Mouse (Mus musculus): Measurements from ENCODE around the gene Vasp.

Gene Vasp

GRCm38 (mm10) chr7:19236411-19236810 is 35.2 kb downstream of the Vasp start:
- DNase-seq (ENCODE audit: low spot score), result no peak

- no peak for DNase-seq (ENCODE audit: low spot score)
Observed at GRCm38 (mm10) chr7:19235092-19235671, 36.4 kb downstream of the Vasp start.

- DNase-seq (ENCODE audit: low spot score), result no peak
Observed at GRCm38 (mm10) chr7:19234652-19235051, 37.0 kb downstream of the Vasp start.

- no peak for DNase-seq (ENCODE audit: low spot score)
Observed at GRCm38 (mm10) chr7:19231849-19232248, 39.8 kb downstream of the Vasp start.

- no peak for DNase-seq (ENCODE audit: low spot score)
Observed at GRCm38 (mm10) chr7:19230899-19231298, 40.7 kb downstream of the Vasp start.

GRCm38 (mm10) chr7:19230041-19230580 is 41.5 kb downstream of the Vasp start:
- DNase-seq (ENCODE audit: low spot score), result no peak

- DNase-seq (ENCODE audit: low spot score), result no peak
Observed at GRCm38 (mm10) chr7:19229404-19229803, 42.2 kb downstream of the Vasp start.

GRCm38 (mm10) chr7:19228793-19229148 is 42.8 kb downstream of the Vasp start:
- DNase-seq (ENCODE audit: low spot score), result no peak

GRCm38 (mm10) chr7:19227883-19228792 is 43.5 kb downstream of the Vasp start, which contains the start of gene Opa3:
TSS of gene Opa3 (plus strand) at chr7:19228334.
- DNase-seq (ENCODE audit: low spot score), result peak; percentile 98

- DNase-seq (ENCODE audit: low spot score), result peak; percentile 50
Observed at GRCm38 (mm10) chr7:19226817-19227797, 44.5 kb downstream of the Vasp start.

GRCm38 (mm10) chr7:19224933-19225332 is 46.7 kb downstream of the Vasp start:
- no peak for DNase-seq (ENCODE audit: low spot score)

GRCm38 (mm10) chr7:19222875-19223274 is 48.7 kb downstream of the Vasp start:
- DNase-seq (ENCODE audit: low spot score), result no peak

- DNase-seq (ENCODE audit: low spot score), result no peak
Observed at GRCm38 (mm10) chr7:19222189-19222588, 49.4 kb downstream of the Vasp start.

- no peak for DNase-seq (ENCODE audit: low spot score)
Observed at GRCm38 (mm10) chr7:19220061-19220460, 51.6 kb downstream of the Vasp start.

- no peak for DNase-seq (ENCODE audit: low spot score)
Observed at GRCm38 (mm10) chr7:19217944-19218343, 53.7 kb downstream of the Vasp start.

- DNase-seq (ENCODE audit: low spot score), result no peak
Observed at GRCm38 (mm10) chr7:19217492-19217891, 54.1 kb downstream of the Vasp start.

- DNase-seq (ENCODE audit: low spot score), result no peak
Observed at GRCm38 (mm10) chr7:19214940-19215339, 56.7 kb downstream of the Vasp start.

GRCm38 (mm10) chr7:19214369-19214768 is 57.2 kb downstream of the Vasp start:
- no peak for DNase-seq (ENCODE audit: low spot score)

- DNase-seq (ENCODE audit: low spot score), result no peak
Observed at GRCm38 (mm10) chr7:19213385-19213784, 58.2 kb downstream of the Vasp start.

- DNase-seq (ENCODE audit: low spot score), result peak; percentile 62
Observed at GRCm38 (mm10) chr7:19211996-19212755, 59.4 kb downstream of the Vasp start, which contains the start of gene Gpr4. TSS of gene Gpr4 (plus strand) at chr7:19212538.

- no peak for DNase-seq (ENCODE audit: low spot score)
Observed at GRCm38 (mm10) chr7:19211041-19211675, 60.5 kb downstream of the Vasp start.

Data from testis, postnatal 10 days (tissue).